Mouse (Mus musculus) limb, embryonic 14.5 days (tissue): Measurements from ENCODE around the gene Hist1h2bj. TPM values are rescaled to one million over a fixed set of nuclear protein-coding genes. Genes with fewer than 3 reads are reported as not detected.

Experiments used
- ATAC-seq: fragments of 200-750 bp; cut with Nextera tagmentation; 2 replicates; pipeline ENCODE4 v1.8.0; 2017; ENCODE audit warnings: low read depth, moderate number of reproducible peaks, moderate TSS enrichment; ENCODE audit not compliant: low FRiP score
- DNase-seq: peaks from one replicate; pipeline ENCODE4 v3.0.0-alpha.2; 2015; ENCODE audit warnings: low spot score
- H3K27ac ChIP-seq: fragments of 300-500 bp; sonication (generic); replicated peaks from 2 replicates; pipeline ENCODE4 v1.5.1; 2014; ENCODE audit warnings: low read depth, mild to moderate bottlenecking, low read length, moderate library complexity, mixed read lengths
- H3K27me3 ChIP-seq: fragments of 300-500 bp; sonication (generic); 2 replicates; pipeline ENCODE4 v1.6.1; 2014; ENCODE audit warnings: low read length, mixed read lengths; ENCODE audit not compliant: control insufficient read depth, insufficient read depth
- H3K36me3 ChIP-seq: fragments of 300-500 bp; sonication (generic); 2 replicates; pipeline ENCODE4 v1.6.1; 2014; ENCODE audit warnings: mild to moderate bottlenecking, low read length, moderate library complexity, mixed read lengths; ENCODE audit not compliant: control insufficient read depth, insufficient read depth
- H3K4me1 ChIP-seq: fragments of 300-500 bp; sonication (generic); 2 replicates; pipeline ENCODE4 v1.6.1; 2014; ENCODE audit warnings: antibody characterized with exemption, low read length, mixed read lengths; ENCODE audit not compliant: control insufficient read depth, insufficient read depth
- H3K4me2 ChIP-seq: fragments of 300-500 bp; sonication (generic); replicated peaks from 2 replicates; pipeline ENCODE4 v1.6.1; 2014; ENCODE audit warnings: low read depth, mild to moderate bottlenecking, low read length, moderate library complexity; ENCODE audit not compliant: severe bottlenecking
- H3K4me3 ChIP-seq: fragments of 300-500 bp; sonication (generic); replicated peaks from 2 replicates; pipeline ENCODE4 v1.5.1; 2014; ENCODE audit warnings: low read length
- H3K9ac ChIP-seq: fragments of 300-500 bp; sonication (generic); 2 replicates; pipeline ENCODE4 v1.6.1; 2014; ENCODE audit warnings: mild to moderate bottlenecking, low read depth, low read length, moderate library complexity; ENCODE audit not compliant: severe bottlenecking
- H3K9me3 ChIP-seq: fragments of 300-500 bp; sonication (generic); 2 replicates; pipeline ENCODE4 v1.6.1; 2016; ENCODE audit warnings: low read length; ENCODE audit not compliant: control insufficient read depth
- POLR2A ChIP-seq: fragments of 200-500 bp; IDR thresholded peaks from 2 replicates; pipeline ENCODE4 v1.8.0; 2012; ENCODE audit warnings: inconsistent platforms, mild to moderate bottlenecking, moderate library complexity, borderline replicate concordance; ENCODE audit not compliant: insufficient read depth, insufficient read length; ENCODE audit errors: extremely low read depth
- WGBS: fragments of 180-500 bp; shearing (Covaris S2); extraction: QIAGEN DNeasy Blood & Tissue Kit; methylation state at CpG from one replicate; pipeline ENCODE4 v1.1.7; 2014; 5-methylcytosine and 5-hydroxymethylcytosine counted together
- polyA plus RNA-seq, 2 experiments: library from polyadenylated mRNA; depleted of rRNA in 1 of 2; stranded (reverse) in 1 of 2; unstranded in 1 of 2; fragments of >200 nt; fragmentation: Nextera tagmentation in 1 of 2; extraction: Ambion mirVana in 1 of 2; gene quantifications; 2 replicates each; pipeline versions ENCODE4 v1.2.1 to v1.2.3; 2012 to 2014

The Hist1h2bj gene
- polyA plus RNA-seq, 2 experiments: 10.3 to 20.7 TPM

GRCm38 (mm10) chr13:22036149-22036956 lies 6.7 kb upstream of the Hist1h2bj start:
- H3K4me1 ChIP-seq: peaks cover 19% of the 10 kb centered on the region
- H3K27me3 ChIP-seq: no peaks in the 10 kb centered on the region
- DNase-seq (no peak), ATAC-seq (no peak)
- peak overlapping the region; percentile 40 for H3K4me3 ChIP-seq
- no peaks in the 10 kb centered on the region for H3K9me3 ChIP-seq
- H3K36me3 ChIP-seq: no peaks in the 10 kb centered on the region
- peak overlapping the region; percentile 47 for H3K9ac ChIP-seq
- H3K27ac ChIP-seq: peak overlapping the region; percentile 79
- H3K4me2 ChIP-seq: peak overlapping the region; percentile 62
- WGBS: 2% methylated on average over 17 of the region's 23 CpGs
- peak; percentile 52; the same call in 1 of the 2 replicates for TF ChIP-seq POLR2A

DNA sequence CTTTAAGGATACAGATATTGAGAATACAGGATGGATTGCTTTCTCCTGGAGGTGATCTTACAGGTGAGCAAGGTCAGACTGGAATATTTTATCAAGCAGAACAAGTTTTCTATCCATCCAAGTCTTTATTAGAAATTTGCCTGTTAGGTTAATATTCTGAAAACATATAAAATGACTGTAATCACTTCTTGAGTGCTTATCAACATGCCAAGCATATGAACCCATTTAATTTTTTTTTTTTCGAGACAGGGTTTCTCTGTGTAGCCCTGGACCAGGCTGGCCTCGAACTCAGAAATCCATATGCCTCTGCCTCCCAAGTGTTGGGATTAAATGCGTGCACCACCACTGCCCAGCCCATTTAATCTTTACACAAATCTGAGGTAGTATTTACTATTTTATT lies 6.0 kb upstream of the Hist1h2bj start:
- no peak overlapping the region for H3K9ac ChIP-seq
- ATAC-seq (no peak), DNase-seq (no peak)
- TF ChIP-seq POLR2A: no peak
- peak overlapping the region; percentile 79 for H3K27ac ChIP-seq
- peaks cover 19% of the 10 kb centered on the region for H3K4me1 ChIP-seq
- no peaks in the 10 kb centered on the region for H3K36me3 ChIP-seq
- H3K4me3 ChIP-seq: peak overlapping the region; percentile 40; the same call in 1 of the 2 replicates
- peak overlapping the region; percentile 62 for H3K4me2 ChIP-seq
- no peaks in the 10 kb centered on the region for H3K27me3 ChIP-seq
- 58% methylated on average over 3 of the region's 3 CpGs for WGBS
- no peaks in the 10 kb centered on the region for H3K9me3 ChIP-seq

- H3K9me3 ChIP-seq: no peaks in the 10 kb centered on the region
- H3K36me3 ChIP-seq: no peaks in the 10 kb centered on the region
- peak overlapping the region; percentile 2; the same call in 1 of the 2 replicates for H3K27ac ChIP-seq
- no peak for TF ChIP-seq POLR2A
- no peak for ATAC-seq
- 55% methylated on average over 2 of the region's 2 CpGs for WGBS
- H3K4me2 ChIP-seq: no peak overlapping the region
- peaks cover 19% of the 10 kb centered on the region for H3K4me1 ChIP-seq
- DNase-seq: no peak
- H3K27me3 ChIP-seq: no peaks in the 10 kb centered on the region
- H3K9ac ChIP-seq: no peak overlapping the region
- no peak overlapping the region for H3K4me3 ChIP-seq
Measured at GRCm38 (mm10) chr13:22037415-22037814, 5.6 kb upstream of the Hist1h2bj start.

DNA sequence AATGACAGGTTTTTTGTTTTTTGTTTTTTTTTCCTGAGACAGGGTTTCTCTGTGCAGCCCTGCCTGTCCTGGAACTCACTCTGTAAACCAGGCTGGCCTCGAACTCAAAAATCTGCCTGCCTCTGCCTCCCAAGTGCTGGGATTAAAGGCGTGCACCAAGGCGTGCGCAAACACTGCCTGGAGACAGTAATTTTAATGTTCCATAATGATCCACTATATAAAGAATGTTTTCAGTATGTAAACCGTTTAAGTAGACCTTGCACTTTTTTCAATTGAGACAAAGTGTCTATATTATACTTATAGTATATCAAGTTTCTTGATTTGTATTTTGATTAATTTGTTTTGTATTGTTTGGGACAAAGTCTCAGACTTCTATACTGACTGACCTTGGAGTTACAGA lies 3.6 kb upstream of the Hist1h2bj start:
- TF ChIP-seq POLR2A: no peak
- Histone ChIP-seq H3K4me2 (peak overlapping the region; percentile 79; the same call in 1 of the 2 replicates), H3K27ac (0 out of 2 replicates have a peak overlapping the region, but pooled peaks have one; percentile 38), H3K36me3 (no peaks in the 10 kb centered on the region), H3K27me3 (no peaks in the 10 kb centered on the region), H3K4me1 (peaks cover 18% of the 10 kb centered on the region), H3K4me3 (no peak overlapping the region), H3K9me3 (no peaks in the 10 kb centered on the region), H3K9ac (no peak overlapping the region)
- DNase-seq (no peak), ATAC-seq (no peak)
- WGBS: 61% methylated on average over 5 of the region's 5 CpGs

DNA sequence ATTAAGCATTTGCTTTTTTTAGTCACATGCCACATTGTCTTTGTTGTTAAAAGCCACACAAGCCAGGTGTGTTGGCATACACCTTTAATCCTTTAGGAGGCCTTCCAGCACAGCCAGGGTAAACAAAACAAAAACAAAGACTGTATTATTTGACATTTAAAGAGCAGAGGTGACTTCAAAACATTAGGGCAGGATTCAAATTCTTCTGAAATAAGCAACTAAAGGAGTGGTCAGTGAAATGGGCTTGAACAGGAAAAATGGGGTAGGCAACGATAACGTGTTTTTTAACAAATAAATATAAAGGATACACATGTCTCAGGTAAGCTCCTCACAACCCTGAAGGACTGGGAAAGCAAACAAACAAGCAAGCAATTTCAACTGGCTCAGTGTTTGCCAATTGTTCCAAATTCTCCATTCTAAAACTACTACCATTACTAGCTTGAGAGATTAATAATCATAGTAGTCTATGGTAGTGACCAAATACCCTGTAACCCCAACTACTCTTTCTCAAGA lies 3.0 kb upstream of the Hist1h2bj start:
- ATAC-seq (no peak), DNase-seq (no peak)
- Histone ChIP-seq H3K9me3 (no peaks in the 10 kb centered on the region), H3K4me3 (peak overlapping the region; percentile 42), H3K4me1 (peaks cover 19% of the 10 kb centered on the region), H3K27me3 (no peaks in the 10 kb centered on the region), H3K36me3 (no peaks in the 10 kb centered on the region), H3K9ac (peak overlapping the region; percentile 55), H3K27ac (peak overlapping the region; percentile 90), H3K4me2 (peak overlapping the region; percentile 79)
- TF ChIP-seq POLR2A: no peak
- 9% methylated on average over 2 of the region's 2 CpGs for WGBS
